ENCODE assay signal across 8 mouse cellular contexts in the genomic region with DNA sequence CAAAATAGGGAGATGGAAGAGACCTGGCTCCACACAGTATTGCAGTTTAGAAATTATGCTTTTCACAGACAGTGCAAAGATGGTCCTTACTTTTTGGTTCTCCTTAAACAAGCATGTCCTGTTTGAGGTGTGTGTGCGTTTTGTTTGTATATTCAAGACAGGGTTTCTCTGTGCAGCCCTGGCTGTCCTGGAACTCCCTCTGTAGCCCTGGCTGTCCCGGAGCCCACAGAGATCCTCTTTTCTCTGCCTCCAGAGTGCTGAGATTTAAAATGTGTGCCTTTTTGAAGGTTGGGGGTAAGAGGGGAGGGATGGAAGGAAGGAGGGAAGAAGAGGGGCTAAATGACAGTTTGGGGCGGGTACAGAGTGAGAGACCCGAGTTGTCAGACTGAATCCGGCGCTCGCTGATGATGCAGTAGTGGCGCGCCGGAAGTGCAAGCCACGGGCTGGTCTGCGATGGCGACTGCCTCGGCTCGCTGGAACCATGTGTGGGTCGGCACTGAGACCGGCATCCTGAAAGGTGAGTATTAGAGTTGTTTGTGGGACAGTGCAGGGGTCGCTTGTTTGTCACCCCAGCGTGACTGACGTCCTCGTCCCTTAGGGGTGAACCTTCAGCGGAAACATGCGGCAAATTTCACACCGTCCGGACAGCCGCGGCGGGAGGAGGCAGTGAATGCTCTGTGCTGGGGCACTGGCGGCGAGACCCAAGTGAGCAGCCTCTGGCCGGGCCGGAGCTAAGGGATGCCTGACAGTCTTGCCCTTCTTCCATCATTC. TPM values are rescaled to one million over a fixed set of nuclear protein-coding genes. Genes with fewer than 3 reads are reported as not detected.
DNase-seq lines count a peak whose midpoint lies in the region; ATAC-seq lines count a peak whose summit lies in the region.

A gene (plus strand): TSS at position 439 of the 771 bp plus-strand sequence.

- peak; percentile 94 for ATAC-seq in hindbrain, embryonic 15.5 days (ENCODE audit: low FRiP score, low read depth)

- peak; percentile 84 for DNase-seq in WW6 (ENCODE audit: low read depth, low spot score)
- peak; percentile 86 to 96 for DNase-seq in cerebellum, postnatal 4 days (ENCODE audit: low spot score in 2 of 2)
- peak; percentile 90 for DNase-seq in gastrocnemius, adult 18-20 months (ENCODE audit: low spot score)
- DNase-seq in left cerebral cortex, adult 11 months (ENCODE audit: low spot score) = peak; percentile 83
- DNase-seq in lung, postnatal 36 days = peak; percentile 96
- DNase-seq in retina, embryonic 14.5 days (ENCODE audit: low spot score) = peak; percentile 96
- DNase-seq in thymus, postnatal 36 days = peak; percentile 90 to 91

- H3K9me3 ChIP-seq in hindbrain, embryonic 15.5 days = no peaks in the 10 kb centered on the region

- peak within 1 kb of the TSS; percentile 80 for H3K27ac ChIP-seq in hindbrain, embryonic 15.5 days (replicated peaks)

- H3K9ac ChIP-seq in hindbrain, embryonic 15.5 days = peak within 1 kb of the TSS; percentile 57

- H3K4me1 ChIP-seq in hindbrain, embryonic 15.5 days (replicated peaks) = peaks cover 21% of the 10 kb centered on the region

- no peaks in the 10 kb centered on the region for H3K27me3 ChIP-seq in hindbrain, embryonic 15.5 days

- H3K4me3 ChIP-seq in hindbrain, embryonic 15.5 days = peak within 1 kb of the TSS; percentile 78

- WGBS in hindbrain, embryonic 15.5 days = under 1% methylated on average over 32 of the region's 32 CpGs

- peak within 1 kb of the TSS; percentile 64 for H3K4me2 ChIP-seq in hindbrain, embryonic 15.5 days

- peaks cover 23% of the 10 kb centered on the region for H3K36me3 ChIP-seq in hindbrain, embryonic 15.5 days

RNA-seq across cellular contexts. Expression of the gene that starts here (rescaled TPM):
- total RNA-seq in gastrocnemius, adult 18-20 months (2021) = 10 to 100 TPM; 16.4 to 16.9 TPM
- polyA plus RNA-seq in hindbrain, embryonic 15.5 days (2015; fragmentation: Nextera tagmentation; extraction: Ambion mirVana) = 91.9 and 96.1 TPM in 2 replicates

Comparison
In these comparisons a context has a peak if more than half of its experiments do, and no peak if none do; other contexts are left out.
1. Peak in every context shown above with its lines: DNase-seq, ATAC-seq, H3K4me3 ChIP-seq and H3K27ac ChIP-seq.